Mouse (Mus musculus) adrenal gland, adult 2 months (tissue): ENCODE measurements around the gene Pgc. TPM values are rescaled to one million over a fixed set of nuclear protein-coding genes. Genes with fewer than 3 reads are reported as not detected.

ENCODE experiments used
- DNase-seq: peaks from one replicate; pipeline ENCODE4 v3.0.0; 2021
- polyA plus RNA-seq: library from polyadenylated mRNA; depleted of rRNA; stranded (reverse); fragments of >200 nt; gene quantifications from 2 replicates; pipeline ENCODE4 v1.2.3, GENCODE M21; 2012
- total RNA-seq, 2 experiments: library from RNA; stranded (reverse); gene quantifications; 2 replicates each; pipeline ENCODE4 v1.2.3; 2021

Pgc gene
- total and polyA plus RNA-seq, 3 experiments: 1.6 TPM; not detected in 2

DNA sequence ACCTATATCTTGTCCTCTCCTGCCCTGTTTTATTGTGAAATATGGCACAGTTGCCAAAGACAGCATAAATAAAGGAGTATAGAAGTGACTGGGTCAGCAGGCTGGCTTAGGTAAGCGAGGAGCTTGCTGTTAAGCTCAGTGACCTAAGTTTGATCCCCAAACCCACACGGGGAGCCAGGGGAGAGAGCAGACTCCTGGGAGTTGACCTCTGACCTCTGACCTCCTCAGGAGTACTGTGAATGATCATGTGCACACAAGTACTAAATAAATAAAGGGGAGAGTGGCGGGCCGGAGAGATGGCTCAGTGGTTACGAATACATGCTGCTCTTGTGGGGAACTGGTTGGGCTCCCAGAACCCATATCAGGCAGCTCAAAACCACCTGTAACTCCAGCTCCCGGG, 23.5 kb downstream of the Pgc start:
- no peak for DNase-seq

DNA sequence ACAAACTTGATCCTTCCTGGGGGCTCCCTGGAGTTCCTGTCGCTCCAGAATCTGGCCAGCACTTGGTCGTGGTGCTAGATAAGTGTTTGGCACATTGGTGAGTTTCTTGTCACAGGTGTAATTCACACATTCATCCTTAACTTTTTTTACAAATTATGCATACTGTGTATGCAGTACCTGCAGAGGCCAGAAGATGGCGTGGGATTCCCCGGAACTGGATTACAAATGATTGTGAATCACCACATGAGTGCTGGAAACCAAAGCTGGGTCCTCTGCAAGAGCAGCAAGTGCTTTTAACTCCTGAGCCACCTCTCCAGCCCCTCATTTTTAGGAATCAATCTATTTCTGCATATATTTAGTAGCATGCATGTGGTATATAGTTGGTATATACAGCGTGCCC, 25.2 kb downstream of the Pgc start:
- no peak for DNase-seq

GRCm38 (mm10) chr17:47753130-47753775, 26.6 kb downstream of the Pgc start:
- no peak for DNase-seq

- DNase-seq: peak; percentile 66
Observed at GRCm38 (mm10) chr17:47754246-47754645, 27.6 kb downstream of the Pgc start.

DNA sequence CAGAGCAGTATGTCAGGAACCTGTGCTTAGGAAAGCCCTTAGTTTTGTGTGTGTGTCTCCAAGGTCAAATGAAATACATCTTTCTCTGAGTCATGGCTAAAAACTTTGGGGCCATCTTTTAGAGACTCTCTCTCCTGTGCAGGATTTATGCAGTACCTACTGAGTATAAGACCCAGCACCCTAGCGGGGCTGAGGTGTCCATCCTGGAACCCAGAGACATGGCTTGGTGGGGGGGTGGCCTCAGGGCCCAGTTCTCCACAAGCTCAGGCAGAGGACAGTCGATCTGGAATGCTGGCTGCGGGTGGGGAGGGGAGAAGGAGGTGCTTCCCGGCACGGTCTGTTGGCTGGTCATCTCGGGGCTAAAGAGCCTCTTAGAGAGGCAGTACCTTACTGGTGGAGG, 29.7 kb downstream of the Pgc start:
- DNase-seq: no peak

DNA sequence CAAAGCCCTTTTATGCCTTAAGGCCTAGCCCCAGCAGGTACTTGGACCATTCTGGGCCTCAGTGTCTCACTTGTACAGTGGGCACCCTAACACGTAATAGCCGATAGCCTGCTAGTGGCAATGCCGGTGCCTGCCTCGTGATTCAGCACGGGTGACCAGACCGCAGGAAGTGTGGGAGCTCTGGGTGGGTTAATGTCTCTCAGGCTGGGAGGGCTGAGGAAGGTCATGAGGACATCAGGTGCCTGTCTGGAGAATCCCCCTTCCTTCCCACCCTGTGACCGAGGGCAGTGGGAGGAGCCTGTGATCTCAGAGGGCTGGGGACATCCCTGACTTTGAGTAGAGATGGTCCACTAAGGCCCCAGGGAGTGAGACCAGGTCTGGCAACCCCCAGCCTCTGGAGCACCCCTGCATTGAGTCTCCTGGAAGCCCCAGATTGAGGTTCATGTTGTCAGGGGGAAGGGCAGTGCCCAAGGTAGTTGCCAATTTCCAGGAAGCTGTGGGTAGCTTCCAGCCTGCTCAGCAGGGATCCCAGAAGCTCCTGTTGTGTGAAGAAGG, 30.5 kb downstream of the Pgc start:
- no peak for DNase-seq

DNA sequence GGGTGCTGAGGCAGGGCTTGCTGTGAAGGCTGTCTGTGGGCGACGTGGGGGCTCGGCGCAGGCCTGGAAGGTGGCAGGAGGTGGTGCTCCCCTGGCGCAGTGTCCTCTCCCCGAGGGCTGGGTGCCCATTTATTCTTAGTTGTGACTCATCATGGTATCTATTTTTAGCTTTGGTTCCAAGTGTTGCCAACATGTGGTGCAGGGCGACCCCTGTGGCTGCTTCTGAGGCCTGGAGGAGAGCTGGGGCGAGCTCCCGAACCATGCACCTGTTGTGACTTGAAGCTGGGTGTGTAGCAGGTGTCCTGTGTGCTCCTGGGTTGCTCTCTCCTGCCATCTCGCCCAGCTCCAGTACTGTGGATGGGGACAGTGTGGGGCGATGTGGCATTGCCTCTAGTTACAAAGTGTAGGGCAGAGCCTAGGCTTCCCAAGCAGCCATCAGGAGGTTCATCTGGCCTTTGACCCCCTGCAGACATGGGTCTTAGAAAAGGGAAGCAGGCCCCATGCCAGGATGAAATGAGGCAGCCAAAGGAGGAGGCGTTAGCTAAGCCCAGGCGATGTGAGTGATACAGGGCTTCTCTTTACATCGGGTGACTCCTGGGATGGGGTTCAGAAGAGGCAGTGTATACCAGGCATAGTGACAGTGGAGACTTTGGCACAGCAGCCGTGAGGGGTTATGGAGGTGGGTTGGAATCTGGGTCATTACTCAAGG, 33.2 kb downstream of the Pgc start:
- peak; percentile 83 for DNase-seq

DNA sequence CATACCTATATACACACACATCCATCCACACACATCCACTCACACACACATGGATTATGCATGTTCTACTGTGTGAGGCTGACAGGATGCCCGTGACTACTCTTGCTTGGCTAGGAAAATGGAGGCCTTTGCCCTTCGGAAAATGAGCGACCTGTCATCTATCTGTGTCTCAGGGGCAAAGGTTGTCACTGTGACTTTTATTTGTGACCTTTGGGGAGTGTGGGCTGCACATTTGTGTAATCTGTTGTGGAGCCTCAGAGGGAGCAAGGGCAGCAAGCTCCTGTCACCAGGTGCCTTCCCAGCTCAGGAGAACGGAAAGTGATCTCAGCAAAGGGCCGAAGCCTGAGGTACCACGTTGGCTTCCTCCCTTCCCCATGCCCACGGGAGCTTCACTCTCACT, 35.4 kb downstream of the Pgc start:
- DNase-seq: no peak

DNA sequence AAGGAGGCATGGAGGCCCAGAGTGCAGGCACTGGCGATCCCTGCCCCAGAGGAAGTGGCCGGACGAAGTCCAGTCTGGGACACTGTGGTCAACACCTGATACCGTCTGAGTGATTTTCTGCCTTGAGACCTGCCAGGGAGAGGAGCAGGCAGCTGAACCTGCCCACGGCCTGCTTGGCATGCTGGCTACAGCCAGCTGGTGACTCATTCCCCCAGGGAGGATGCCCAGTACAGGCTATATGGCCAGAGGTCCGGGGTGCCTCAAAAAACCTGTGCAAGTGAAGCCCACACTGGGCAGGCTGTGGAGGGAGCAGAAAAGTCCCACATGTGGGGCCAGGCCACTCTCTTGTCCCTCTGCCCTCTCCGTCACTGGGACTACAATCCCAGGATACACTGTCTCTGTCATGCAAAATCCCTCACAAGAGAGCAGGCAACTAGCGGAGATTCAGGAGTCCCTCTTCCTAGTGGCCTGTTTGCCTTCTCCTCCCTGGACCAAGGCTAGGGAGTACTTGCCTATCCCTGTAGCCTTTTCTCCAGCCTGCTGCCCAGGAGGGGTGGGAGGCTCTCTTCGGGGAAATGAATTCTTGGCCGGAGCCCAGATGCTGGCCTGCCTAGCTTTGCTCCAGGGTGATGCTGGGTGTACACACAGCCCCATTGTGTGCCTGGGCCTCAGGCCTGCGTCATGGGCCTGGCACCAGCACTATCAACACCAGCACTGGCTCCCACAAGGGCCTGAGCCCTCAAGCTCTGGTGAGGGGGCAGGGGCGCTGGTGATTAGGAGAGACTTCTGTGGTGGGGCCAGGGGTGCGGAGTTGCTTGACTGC, 36.1 kb downstream of the Pgc start:
- peak; percentile 74 for DNase-seq

- DNase-seq: no peak
Observed at GRCm38 (mm10) chr17:47765986-47766385, 39.3 kb downstream of the Pgc start.

GRCm38 (mm10) chr17:47766407-47767043, 39.9 kb downstream of the Pgc start:
- no peak for DNase-seq

DNA sequence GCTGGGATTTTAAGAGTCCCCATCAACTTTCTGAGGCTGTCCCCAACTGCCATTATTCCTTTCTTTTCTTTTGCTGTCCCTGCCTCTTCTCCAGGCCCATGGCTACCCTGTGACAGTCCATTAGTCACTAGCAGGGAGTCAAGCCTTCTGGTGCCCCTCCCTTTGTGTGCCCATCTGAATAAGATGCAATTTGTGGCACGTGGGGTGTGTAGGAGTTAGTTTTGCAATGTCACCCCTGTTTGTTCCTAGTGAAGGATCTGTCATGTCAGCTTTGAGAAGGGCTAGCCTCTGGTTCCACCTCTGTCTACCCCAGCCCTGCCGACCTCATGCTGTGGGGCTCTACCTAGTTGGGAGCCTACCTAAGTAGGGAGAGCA, 40.4 kb downstream of the Pgc start:
- no peak for DNase-seq

GRCm38 (mm10) chr17:47767456-47768141, 41.0 kb downstream of the Pgc start:
- DNase-seq: no peak

GRCm38 (mm10) chr17:47768707-47769276, 42.1 kb downstream of the Pgc start:
- DNase-seq: peak; percentile 44

DNA sequence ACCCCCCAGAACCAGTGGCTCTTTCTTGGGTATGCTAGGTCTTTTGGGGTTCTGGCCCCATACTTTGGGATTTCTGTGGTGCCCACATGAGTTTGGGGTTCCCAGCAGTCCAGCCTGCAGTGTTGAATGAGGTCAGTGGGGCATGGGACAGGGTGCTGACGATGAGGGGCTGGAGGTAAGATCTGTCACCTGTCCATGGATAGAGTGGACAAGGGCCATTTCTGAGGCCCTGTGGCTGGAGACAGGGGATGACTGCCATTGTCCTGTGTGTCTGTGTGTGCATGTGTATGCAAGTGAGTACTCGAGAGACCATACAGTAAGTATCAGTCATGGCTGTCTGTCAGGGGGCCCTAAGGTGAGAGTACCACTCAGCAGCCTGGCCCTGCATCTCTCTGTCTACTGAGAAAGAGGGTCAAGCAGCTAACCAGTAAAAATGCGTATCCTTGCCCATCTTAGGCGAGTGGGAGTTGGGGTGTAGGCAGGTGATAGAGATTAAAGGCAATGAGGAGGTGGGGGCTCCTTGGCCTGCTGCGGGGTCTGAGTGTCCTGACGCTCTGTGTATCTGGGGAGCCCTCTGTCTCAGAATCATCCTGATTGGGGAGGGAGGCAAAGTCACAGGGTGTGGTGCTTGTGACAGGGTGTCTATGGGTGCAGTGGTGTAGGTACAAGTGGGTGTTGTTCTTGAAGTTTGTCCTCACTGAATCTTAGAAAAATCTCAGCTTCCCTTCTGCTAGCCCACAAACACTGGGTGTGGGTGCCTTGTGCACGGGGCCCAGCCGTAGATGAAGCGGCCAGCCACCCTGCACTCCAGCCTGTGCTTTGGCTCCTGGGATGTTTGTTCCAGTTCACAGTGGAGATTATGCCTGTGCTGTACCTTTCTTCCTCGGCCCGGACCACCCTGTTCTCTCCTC, 43.0 kb downstream of the Pgc start:
- no peak for DNase-seq

GRCm38 (mm10) chr17:47773604-47774003, 47.0 kb downstream of the Pgc start:
- no peak for DNase-seq

GRCm38 (mm10) chr17:47777141-47777540, 50.5 kb downstream of the Pgc start:
- DNase-seq: no peak

DNA sequence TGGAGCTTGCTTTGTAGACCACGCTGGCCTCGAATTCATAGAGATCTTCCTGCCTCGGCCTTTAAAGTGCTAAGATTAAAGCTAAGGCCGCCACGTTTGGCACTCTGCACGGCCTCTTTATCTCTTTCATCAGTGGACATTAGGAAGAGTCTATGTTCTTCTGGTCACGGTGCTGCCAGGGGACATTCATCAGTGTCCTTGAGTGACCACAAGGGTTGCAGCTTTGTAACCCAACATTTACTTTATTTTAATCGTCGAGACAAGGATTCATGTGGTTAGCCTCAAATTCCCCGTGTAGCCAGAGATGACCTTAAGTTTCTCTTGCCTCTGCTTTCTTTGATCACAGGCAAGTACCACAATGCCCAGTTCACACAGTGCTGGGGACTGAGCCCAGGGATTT, 53.8 kb downstream of the Pgc start:
- DNase-seq: peak; percentile 42

- no peak for DNase-seq
Observed at GRCm38 (mm10) chr17:47782486-47782885, 55.8 kb downstream of the Pgc start.
